Mouse (Mus musculus): ENCODE data around the gene Rhpn2. TPM values are rescaled to one million over a fixed set of nuclear protein-coding genes. Genes with fewer than 3 reads are reported as not detected.

The Rhpn2 gene
- polyA plus RNA-seq, 1 experiment, result 2.0 TPM

- 82% methylated on average over 8 of the region's 8 CpGs for WGBS
- no peak overlapping the region for H3K4me3 ChIP-seq (replicated peaks; ENCODE audit: control insufficient read depth, low read depth, low read length)
- no peak overlapping the region for H3K27ac ChIP-seq (ENCODE audit: control insufficient read depth, insufficient read depth, low read depth, low read length, poor library complexity)
- TF ChIP-seq POLR2A (IDR thresholded peaks at IDR 0.05; ENCODE audit: borderline replicate concordance, control insufficient read depth, low read depth, low read length), result no peak
- no peak for TF ChIP-seq CTCF (IDR thresholded peaks at IDR 0.05; ENCODE audit: control insufficient read depth, insufficient read depth, low read length)
- no peaks in the 10 kb centered on the region for H3K4me1 ChIP-seq (ENCODE audit: control insufficient read depth, insufficient read depth, low read length)
Observed at GRCm38 (mm10) chr7:35349886-35350684, 16.1 kb downstream of the Rhpn2 start.

- Histone ChIP-seq H3K4me1 (ENCODE audit: control insufficient read depth, insufficient read depth, low read length) (no peaks in the 10 kb centered on the region), H3K27ac (ENCODE audit: control insufficient read depth, insufficient read depth, low read depth, low read length, poor library complexity) (no peak overlapping the region), H3K4me3 (replicated peaks; ENCODE audit: control insufficient read depth, low read depth, low read length) (no peak overlapping the region)
- 73% methylated on average over 3 of the region's 3 CpGs for WGBS
- no peak for TF ChIP-seq POLR2A (IDR thresholded peaks at IDR 0.05; ENCODE audit: borderline replicate concordance, control insufficient read depth, low read depth, low read length)
- no peak for TF ChIP-seq CTCF (IDR thresholded peaks at IDR 0.05; ENCODE audit: control insufficient read depth, insufficient read depth, low read length)
Observed at GRCm38 (mm10) chr7:35351155-35351554, 17.2 kb downstream of the Rhpn2 start.

GRCm38 (mm10) chr7:35353306-35353705, 19.3 kb downstream of the Rhpn2 start:
- no peak for TF ChIP-seq POLR2A (IDR thresholded peaks at IDR 0.05; ENCODE audit: borderline replicate concordance, control insufficient read depth, low read depth, low read length)
- no peak for TF ChIP-seq CTCF (IDR thresholded peaks at IDR 0.05; ENCODE audit: control insufficient read depth, insufficient read depth, low read length)
- 87% methylated on average over 15 of the region's 15 CpGs for WGBS
- Histone ChIP-seq H3K27ac (ENCODE audit: control insufficient read depth, insufficient read depth, low read depth, low read length, poor library complexity) (no peak overlapping the region), H3K4me1 (ENCODE audit: control insufficient read depth, insufficient read depth, low read length) (no peaks in the 10 kb centered on the region), H3K4me3 (replicated peaks; ENCODE audit: control insufficient read depth, low read depth, low read length) (no peak overlapping the region)

- H3K4me3 ChIP-seq (replicated peaks; ENCODE audit: control insufficient read depth, low read depth, low read length), result no peak overlapping the region
- TF ChIP-seq CTCF (IDR thresholded peaks at IDR 0.05; ENCODE audit: control insufficient read depth, insufficient read depth, low read length) (no peak), POLR2A (IDR thresholded peaks at IDR 0.05; ENCODE audit: borderline replicate concordance, control insufficient read depth, low read depth, low read length) (no peak)
- H3K27ac ChIP-seq (ENCODE audit: control insufficient read depth, insufficient read depth, low read depth, low read length, poor library complexity), result no peak overlapping the region
- 63% methylated on average over 5 of the region's 5 CpGs for WGBS
- H3K4me1 ChIP-seq (ENCODE audit: control insufficient read depth, insufficient read depth, low read length), result no peaks in the 10 kb centered on the region
Observed at GRCm38 (mm10) chr7:35355303-35355872, 21.4 kb downstream of the Rhpn2 start.

- H3K27ac ChIP-seq (ENCODE audit: control insufficient read depth, insufficient read depth, low read depth, low read length, poor library complexity), result no peak overlapping the region
- TF ChIP-seq POLR2A (IDR thresholded peaks at IDR 0.05; ENCODE audit: borderline replicate concordance, control insufficient read depth, low read depth, low read length), result no peak
- TF ChIP-seq CTCF (IDR thresholded peaks at IDR 0.05; ENCODE audit: control insufficient read depth, insufficient read depth, low read length), result no peak
- H3K4me3 ChIP-seq (replicated peaks; ENCODE audit: control insufficient read depth, low read depth, low read length), result no peak overlapping the region
- WGBS, result 88% methylated on average over 12 of the region's 12 CpGs
- no peaks in the 10 kb centered on the region for H3K4me1 ChIP-seq (ENCODE audit: control insufficient read depth, insufficient read depth, low read length)
Observed at GRCm38 (mm10) chr7:35357621-35358020, 23.7 kb downstream of the Rhpn2 start.

- H3K4me3 ChIP-seq (replicated peaks; ENCODE audit: control insufficient read depth, low read depth, low read length), result no peak overlapping the region
- TF ChIP-seq POLR2A (IDR thresholded peaks at IDR 0.05; ENCODE audit: borderline replicate concordance, control insufficient read depth, low read depth, low read length), result no peak
- H3K4me1 ChIP-seq (ENCODE audit: control insufficient read depth, insufficient read depth, low read length), result no peaks in the 10 kb centered on the region
- 73% methylated on average over 5 of the region's 5 CpGs for WGBS
- no peak overlapping the region for H3K27ac ChIP-seq (ENCODE audit: control insufficient read depth, insufficient read depth, low read depth, low read length, poor library complexity)
Observed at GRCm38 (mm10) chr7:35362253-35362652, 28.3 kb downstream of the Rhpn2 start.

GRCm38 (mm10) chr7:35362868-35363267, 28.9 kb downstream of the Rhpn2 start:
- H3K4me3 ChIP-seq (replicated peaks; ENCODE audit: control insufficient read depth, low read depth, low read length), result no peak overlapping the region
- no peak overlapping the region; the same call in 1 of the 2 replicates for H3K27ac ChIP-seq (ENCODE audit: control insufficient read depth, insufficient read depth, low read depth, low read length, poor library complexity)
- no peaks in the 10 kb centered on the region for H3K4me1 ChIP-seq (ENCODE audit: control insufficient read depth, insufficient read depth, low read length)
- TF ChIP-seq CTCF (IDR thresholded peaks at IDR 0.05; ENCODE audit: control insufficient read depth, insufficient read depth, low read length) (no peak), POLR2A (IDR thresholded peaks at IDR 0.05; ENCODE audit: borderline replicate concordance, control insufficient read depth, low read depth, low read length) (no peak)
- 84% methylated on average over 5 of the region's 5 CpGs for WGBS

- 71% methylated on average over 12 of the region's 12 CpGs for WGBS
- TF ChIP-seq CTCF (IDR thresholded peaks at IDR 0.05; ENCODE audit: control insufficient read depth, insufficient read depth, low read length), result no peak
- TF ChIP-seq POLR2A (IDR thresholded peaks at IDR 0.05; ENCODE audit: borderline replicate concordance, control insufficient read depth, low read depth, low read length), result no peak
- Histone ChIP-seq H3K27ac (ENCODE audit: control insufficient read depth, insufficient read depth, low read depth, low read length, poor library complexity) (no peak overlapping the region), H3K4me1 (ENCODE audit: control insufficient read depth, insufficient read depth, low read length) (no peaks in the 10 kb centered on the region), H3K4me3 (replicated peaks; ENCODE audit: control insufficient read depth, low read depth, low read length) (no peak overlapping the region)
Observed at GRCm38 (mm10) chr7:35365161-35365910, 31.4 kb downstream of the Rhpn2 start.

Data from bone marrow, adult 2 months (tissue).